Mouse (Mus musculus) intestine, embryonic 16.5 days (tissue): ENCODE results near the gene Nlrc3. TPM values are rescaled to one million over a fixed set of nuclear protein-coding genes. Genes with fewer than 3 reads are reported as not detected.
"Not testable (repeated sequence)": the region's sequence is repeated elsewhere in the genome, so short reads cannot be mapped to it uniquely, and the experiment has no call there.

Source experiments
- ATAC-seq: fragments of 200-750 bp; cut with Nextera tagmentation; 2 replicates; pipeline ENCODE4 v1.8.0; 2017; ENCODE audit warnings: moderate TSS enrichment, moderate library complexity
- H3K27ac ChIP-seq: fragments of 300-500 bp; sonication (generic); 2 replicates; pipeline ENCODE4 v1.5.1; 2014; ENCODE audit warnings: mild to moderate bottlenecking, low read length
- H3K27me3 ChIP-seq: fragments of 300-500 bp; sonication (generic); replicated peaks from 2 replicates; pipeline ENCODE4 v1.6.1; 2014; ENCODE audit warnings: low read length, control low read depth, mixed read lengths; ENCODE audit not compliant: control insufficient read depth, insufficient read depth
- H3K36me3 ChIP-seq: fragments of 300-500 bp; sonication (generic); 2 replicates; pipeline ENCODE4 v1.6.1; 2014; ENCODE audit warnings: low read length, control low read depth; ENCODE audit not compliant: control insufficient read depth, insufficient read depth
- H3K4me1 ChIP-seq: fragments of 300-500 bp; sonication (generic); 2 replicates; pipeline ENCODE4 v1.6.1; 2014; ENCODE audit warnings: low read length, control low read depth, mixed read lengths; ENCODE audit not compliant: control insufficient read depth, insufficient read depth
- H3K4me2 ChIP-seq: fragments of 300-500 bp; sonication (generic); 2 replicates; pipeline ENCODE4 v1.6.1; 2014; ENCODE audit warnings: low read depth, low read length, control low read depth
- H3K4me3 ChIP-seq: fragments of 300-500 bp; sonication (generic); 2 replicates; pipeline ENCODE4 v1.5.1; 2014; ENCODE audit warnings: mild to moderate bottlenecking, low read length
- H3K9ac ChIP-seq: fragments of 300-500 bp; sonication (generic); 2 replicates; pipeline ENCODE4 v1.6.1; 2014; ENCODE audit warnings: low read depth, low read length
- H3K9me3 ChIP-seq: fragments of 300-500 bp; sonication (generic); 2 replicates; pipeline ENCODE4 v1.6.1; 2016; ENCODE audit warnings: low read length, control low read depth; ENCODE audit not compliant: control insufficient read depth
- WGBS: fragments of 180-500 bp; shearing (Covaris S2); extraction: QIAGEN DNeasy Blood & Tissue Kit; methylation state at CpG from one replicate; pipeline ENCODE4 v1.1.7; 2014; 5-methylcytosine and 5-hydroxymethylcytosine counted together
- polyA plus RNA-seq: library from polyadenylated mRNA; unstranded; fragments of >200 nt; fragmentation: Nextera tagmentation; extraction: Ambion mirVana; gene quantifications from 2 replicates; pipeline ENCODE4 v1.2.1, GENCODE M21; 2015

The Nlrc3 gene
- 1.2 and 1.6 TPM in 2 replicates for polyA plus RNA-seq

DNA sequence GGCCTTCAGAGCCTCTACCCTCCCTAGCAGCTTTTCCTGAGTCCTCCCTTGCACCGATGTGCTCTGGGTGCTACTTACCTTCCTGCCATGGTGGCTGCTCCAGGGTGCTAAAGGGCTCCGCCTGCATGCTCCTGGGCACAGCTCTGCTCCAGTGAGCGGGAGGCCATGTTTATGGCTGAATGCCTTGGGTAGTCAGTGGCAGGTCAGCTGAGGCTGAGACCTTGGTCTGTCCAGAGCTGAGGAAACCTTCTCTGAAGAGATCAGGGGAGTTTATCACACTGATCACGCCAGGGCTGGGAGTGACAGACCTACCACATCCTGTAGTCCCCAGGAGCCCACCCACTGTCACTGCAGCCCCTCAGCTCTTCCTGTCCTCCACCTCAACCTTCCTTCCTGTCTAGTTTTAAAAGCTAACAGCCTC is at the start of gene Nlrc3:
Gene Nlrc3 (minus strand): TSS at position 382 of the 421 bp plus-strand sequence.
- WGBS = 67% methylated on average over 4 of the region's 4 CpGs

DNA sequence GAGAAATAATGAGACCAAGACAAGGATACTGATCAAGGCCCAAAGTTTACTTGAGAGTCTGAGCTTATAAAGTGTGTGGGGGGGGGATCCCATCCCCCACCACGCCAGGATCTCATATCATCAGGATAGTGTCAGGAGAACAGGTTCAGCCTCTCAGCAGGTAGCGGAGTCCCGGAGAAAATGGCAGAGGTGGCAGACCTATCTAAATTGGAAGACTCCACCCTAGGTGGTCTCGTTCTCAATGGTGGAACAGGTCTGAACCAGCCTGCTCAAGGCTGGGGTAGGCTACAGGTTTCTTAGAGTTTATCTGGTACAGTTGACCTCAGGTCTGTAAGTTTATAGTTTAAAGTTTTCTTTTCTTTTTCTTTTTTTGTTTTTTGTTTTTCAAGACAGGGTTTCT is 46.3 kb upstream of the Nlrc3 start:
- Histone ChIP-seq H3K9ac (no peak overlapping the region), H3K4me2 (no peak overlapping the region), H3K36me3 (no peaks in the 10 kb centered on the region), H3K27ac (no peak overlapping the region), H3K9me3 (no peaks in the 10 kb centered on the region), H3K4me3 (no peak overlapping the region), H3K4me1 (no peaks in the 10 kb centered on the region), H3K27me3 (no peaks in the 10 kb centered on the region)
- WGBS = 69% methylated on average over 4 of the region's 4 CpGs
- ATAC-seq = no peak

More for the DNA sequence above, at the start of gene Nlrc3:
- H3K9me3 ChIP-seq = no peaks in the 10 kb centered on the region
- H3K4me1 ChIP-seq = peaks cover 8% of the 10 kb centered on the region
- H3K4me3 ChIP-seq = peak within 1 kb of the TSS; percentile 9
- H3K9ac ChIP-seq = no peak within 1 kb of the TSS
- no peaks in the 10 kb centered on the region for H3K27me3 ChIP-seq
- 0 out of 2 replicates have a peak within 1 kb of the TSS, but pooled peaks have one; percentile 9 for H3K4me2 ChIP-seq
- H3K27ac ChIP-seq = no peak within 1 kb of the TSS
- H3K36me3 ChIP-seq = peaks cover 19% of the 10 kb centered on the region
- ATAC-seq = peak; percentile 34

DNA sequence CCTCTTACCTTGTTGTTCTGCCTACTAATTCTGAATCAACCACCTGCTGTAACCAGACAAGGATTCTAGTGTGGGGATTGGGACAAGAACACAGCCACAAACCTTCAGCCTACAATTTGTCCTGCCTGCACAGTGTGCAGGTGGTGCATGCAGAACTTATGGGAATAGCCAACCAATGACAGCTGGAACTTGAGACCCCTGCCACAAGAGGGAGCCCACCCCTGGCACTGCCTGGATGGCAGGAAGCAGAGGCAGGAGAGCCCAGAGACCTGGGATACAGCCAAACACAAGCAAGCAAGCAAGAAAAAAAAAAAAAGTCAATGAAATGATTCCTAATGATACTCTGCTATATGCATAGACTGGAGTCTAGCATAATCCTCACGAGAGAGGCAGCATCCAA is 44.8 kb upstream of the Nlrc3 start:
- Histone ChIP-seq H3K9ac (no peak overlapping the region), H3K4me2 (no peak overlapping the region), H3K4me1 (no peaks in the 10 kb centered on the region), H3K4me3 (no peak overlapping the region), H3K9me3 (no peaks in the 10 kb centered on the region), H3K27ac (no peak overlapping the region), H3K36me3 (no peaks in the 10 kb centered on the region), H3K27me3 (no peaks in the 10 kb centered on the region)
- WGBS = 96% methylated on average over 1 of the region's 1 CpGs
- ATAC-seq = no peak

DNA sequence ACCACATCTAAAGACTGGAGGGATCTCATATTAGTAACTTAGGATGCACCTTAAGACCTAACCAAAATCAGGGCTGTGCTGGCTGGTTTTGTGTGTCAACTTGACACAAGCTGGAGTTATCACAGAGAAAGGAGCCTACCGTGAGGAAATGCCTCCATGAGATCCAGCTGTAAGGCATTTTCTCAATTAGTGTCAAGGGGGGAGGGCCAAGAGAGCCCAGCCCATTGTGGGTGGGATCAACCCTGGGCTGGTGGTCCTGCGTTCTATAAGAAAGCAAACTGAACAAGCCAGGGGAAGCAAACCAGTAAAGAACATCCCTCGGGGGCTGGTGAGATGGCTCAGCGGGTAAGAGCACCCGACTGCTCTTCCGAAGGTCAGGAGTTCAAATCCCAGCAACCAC is 41.0 kb upstream of the Nlrc3 start:
- H3K27me3 ChIP-seq, H3K36me3 ChIP-seq, H3K4me3 ChIP-seq, H3K9ac ChIP-seq, H3K4me2 ChIP-seq, H3K27ac ChIP-seq, ATAC-seq, H3K4me1 ChIP-seq, H3K9me3 ChIP-seq: not testable (repeated sequence)
- 73% methylated on average over 6 of the region's 6 CpGs for WGBS

DNA sequence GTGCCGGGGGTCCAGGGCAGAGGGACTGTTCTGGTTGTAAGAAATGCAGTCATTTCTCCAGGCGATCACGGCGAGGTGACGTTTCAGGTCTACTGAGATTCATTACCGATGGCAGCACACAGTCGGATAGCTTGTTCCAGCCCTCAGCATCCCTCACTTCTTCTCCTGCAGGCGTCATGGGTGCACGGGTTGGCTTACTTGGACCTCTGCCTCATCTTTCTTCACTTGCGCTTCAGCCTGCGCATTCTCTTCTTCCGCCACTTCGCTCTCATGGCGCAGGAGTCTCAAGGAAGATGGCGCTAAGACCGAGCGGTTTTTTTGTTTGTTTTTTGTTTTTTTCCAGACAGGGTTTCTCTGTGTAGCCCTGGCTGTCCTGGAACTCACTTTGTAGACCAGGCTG is 40.4 kb upstream of the Nlrc3 start:
- not testable (repeated sequence) for H3K4me1 ChIP-seq, H3K36me3 ChIP-seq, H3K9ac ChIP-seq, H3K27ac ChIP-seq, H3K4me3 ChIP-seq, ATAC-seq, H3K27me3 ChIP-seq, H3K4me2 ChIP-seq, H3K9me3 ChIP-seq
- WGBS = 72% methylated on average over 17 of the region's 17 CpGs

DNA sequence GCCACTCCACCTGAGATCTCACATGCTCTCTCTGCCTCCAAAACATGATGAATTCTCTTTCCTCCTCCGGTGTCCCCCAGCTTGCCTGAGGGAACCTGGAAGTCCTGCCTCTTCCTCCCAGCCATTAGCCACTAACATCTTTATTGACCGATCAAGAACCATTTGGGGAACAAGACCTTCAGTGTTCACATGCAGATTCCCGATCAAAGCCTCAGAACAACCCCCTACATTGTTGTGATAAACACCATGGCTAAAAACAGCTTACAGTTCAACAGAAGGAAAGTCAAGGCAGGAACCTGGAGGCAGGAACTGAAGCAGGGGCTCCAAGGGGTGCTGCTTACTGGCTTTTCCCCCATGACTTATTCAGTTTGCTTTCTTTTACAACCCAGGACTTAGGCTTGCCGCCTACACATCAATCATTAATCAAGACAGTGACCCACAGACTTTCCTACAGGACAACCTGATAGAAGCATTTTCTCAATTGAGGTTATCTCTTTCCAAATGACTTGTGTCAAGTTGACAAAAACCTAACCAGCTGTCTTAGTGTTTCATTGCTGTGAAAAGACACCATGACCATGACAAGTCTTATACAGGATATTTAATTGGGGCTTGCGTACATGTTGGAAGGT is 37.7 kb upstream of the Nlrc3 start:
- 76% methylated on average over 5 of the region's 5 CpGs for WGBS

DNA sequence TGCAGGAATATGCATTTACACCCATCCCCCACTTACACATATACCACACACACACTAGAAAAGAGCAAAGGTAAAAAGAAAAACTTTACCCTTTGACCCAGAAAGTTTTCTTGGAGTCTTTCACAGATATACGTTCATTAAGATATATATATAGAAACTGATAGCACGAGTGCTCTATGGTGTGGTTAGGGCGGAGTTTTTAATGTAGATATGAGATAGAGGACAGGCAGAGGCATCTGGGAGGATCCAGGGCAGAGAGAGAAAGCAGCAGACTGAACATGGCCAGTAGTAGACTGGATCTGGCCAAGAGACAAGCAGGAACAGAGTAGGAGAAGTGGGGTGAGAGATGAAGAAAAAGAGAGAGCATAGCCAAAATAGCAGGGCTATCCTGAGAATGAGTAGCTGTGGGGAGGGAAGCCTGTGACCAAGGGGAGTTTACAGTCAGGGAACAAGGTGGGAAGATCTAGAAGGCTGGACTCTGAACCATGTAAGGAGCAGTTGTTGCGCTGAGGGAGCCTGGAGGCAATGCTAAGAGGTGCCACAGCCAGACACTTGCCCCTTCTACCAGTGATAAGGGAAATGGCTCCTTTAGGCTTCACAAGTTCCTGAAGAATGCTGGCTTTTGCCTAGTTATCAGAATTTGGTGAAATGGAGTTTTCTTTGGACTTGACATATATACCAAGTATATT is 36.6 kb upstream of the Nlrc3 start:
- H3K27me3 ChIP-seq = no peaks in the 10 kb centered on the region
- peak overlapping the region; percentile 54 for H3K27ac ChIP-seq
- ATAC-seq = peak; percentile 94
- no peak overlapping the region for H3K9ac ChIP-seq
- WGBS = 60% methylated on average over 4 of the region's 4 CpGs
- no peak overlapping the region for H3K4me2 ChIP-seq
- H3K4me1 ChIP-seq = no peaks in the 10 kb centered on the region
- H3K9me3 ChIP-seq = no peaks in the 10 kb centered on the region
- H3K36me3 ChIP-seq = no peaks in the 10 kb centered on the region
- no peak overlapping the region for H3K4me3 ChIP-seq

More for the DNA sequence above, 37.7 kb upstream of the Nlrc3 start:
- Histone ChIP-seq H3K4me3 (no peak overlapping the region), H3K4me2 (no peak overlapping the region), H3K9ac (no peak overlapping the region), H3K9me3 (no peaks in the 10 kb centered on the region), H3K4me1 (no peaks in the 10 kb centered on the region), H3K27ac (no peak overlapping the region), H3K36me3 (no peaks in the 10 kb centered on the region), H3K27me3 (no peaks in the 10 kb centered on the region)
- ATAC-seq = no peak

DNA sequence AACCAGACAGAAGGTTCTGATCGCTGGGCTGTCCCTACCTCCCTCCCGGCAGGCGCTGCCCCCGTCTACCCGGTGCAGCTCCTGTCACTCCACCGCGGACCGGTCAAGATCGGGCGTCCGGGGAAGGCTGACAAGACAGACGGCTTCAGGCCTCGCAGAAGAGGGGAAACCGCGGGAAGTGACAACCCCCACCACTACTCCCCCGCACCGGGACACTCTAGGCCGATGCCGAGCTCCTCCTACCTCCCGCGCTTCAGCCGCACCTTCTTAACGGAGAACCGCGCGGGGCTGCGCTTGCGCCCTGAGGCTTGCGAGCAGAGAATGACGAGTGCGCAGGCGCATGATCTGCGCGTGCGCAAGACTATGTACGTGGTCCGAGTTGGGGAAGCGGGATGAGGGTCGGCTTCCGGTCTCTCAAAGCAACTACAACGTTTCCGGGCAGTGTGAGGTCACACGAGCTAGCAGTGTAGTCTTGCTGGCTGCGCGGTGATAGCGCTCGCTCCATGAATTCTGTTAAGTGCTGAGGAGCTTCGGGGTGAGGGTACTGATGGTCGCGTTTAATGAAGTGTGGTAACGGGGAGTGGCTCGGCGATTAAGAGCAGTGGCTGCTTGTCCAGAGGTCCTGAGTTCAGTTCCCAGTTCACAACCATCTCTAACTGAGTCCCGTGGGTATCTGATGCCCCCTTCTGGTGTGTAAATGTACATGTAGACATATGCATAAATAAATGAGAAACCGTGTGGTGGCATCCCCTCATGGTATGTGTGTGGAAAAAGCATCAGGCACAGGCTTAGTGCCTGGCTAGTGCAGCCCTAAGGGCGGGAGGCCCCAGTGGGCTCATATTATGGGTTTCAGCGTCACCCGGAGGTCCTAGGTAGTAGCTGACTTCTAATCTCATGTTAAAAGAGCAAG is 27.3 kb upstream of the Nlrc3 start, which contains the start of gene Slx4:
Gene Slx4 (minus strand): TSS at position 282 of the 910 bp plus-strand sequence.
- Histone ChIP-seq H3K4me3 (peak within 1 kb of the TSS; percentile 80), H3K9ac (peak within 1 kb of the TSS; percentile 87), H3K4me2 (peak within 1 kb of the TSS; percentile 71), H3K4me1 (peaks cover 11% of the 10 kb centered on the region), H3K36me3 (peaks cover 3% of the 10 kb centered on the region; the same call in 1 of the 2 replicates), H3K27me3 (no peaks in the 10 kb centered on the region), H3K27ac (peak within 1 kb of the TSS; percentile 81), H3K9me3 (no peaks in the 10 kb centered on the region)
- 1% methylated on average over 58 of the region's 58 CpGs for WGBS
- ATAC-seq = peak; percentile 98

DNA sequence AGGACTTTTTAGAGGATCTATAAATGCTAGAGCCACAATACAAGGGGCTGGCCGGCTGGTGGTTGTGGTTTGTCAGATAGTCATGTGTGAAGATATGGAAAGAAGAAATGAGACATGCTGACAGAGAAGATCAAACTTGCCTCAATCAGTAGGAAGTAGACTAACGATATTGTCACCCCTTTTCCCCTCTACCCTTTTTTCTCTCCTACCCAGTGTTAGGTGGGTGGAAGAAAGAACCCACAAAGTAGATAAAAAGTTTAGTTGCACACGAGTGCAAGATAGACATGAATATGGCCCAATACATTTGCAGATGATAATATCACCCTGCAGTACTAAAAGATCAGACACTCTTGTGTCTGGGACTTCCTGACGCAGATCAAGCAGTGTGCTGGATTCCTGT is 12.0 kb upstream of the Nlrc3 start:
- H3K36me3 ChIP-seq = peaks cover 41% of the 10 kb centered on the region
- WGBS = 90% methylated on average over 4 of the region's 4 CpGs
- H3K9me3 ChIP-seq = no peaks in the 10 kb centered on the region
- no peak overlapping the region for H3K4me3 ChIP-seq
- H3K4me1 ChIP-seq = no peaks in the 10 kb centered on the region
- H3K27ac ChIP-seq = no peak overlapping the region
- no peak overlapping the region for H3K4me2 ChIP-seq
- no peak overlapping the region for H3K9ac ChIP-seq
- no peak for ATAC-seq
- no peaks in the 10 kb centered on the region for H3K27me3 ChIP-seq
